Mouse (Mus musculus) C2C12 (cell line): ENCODE data around the gene Nav1. TPM values are rescaled to one million over a fixed set of nuclear protein-coding genes. Genes with fewer than 3 reads are reported as not detected.

Source experiments
- H3K27me3 ChIP-seq: one replicate; pipeline ENCODE4 v1.6.1; 2011; ENCODE audit not compliant: control insufficient read depth, insufficient read depth, insufficient read length
- H3K36me3 ChIP-seq: one replicate; pipeline ENCODE4 v1.6.1; 2011; ENCODE audit not compliant: control insufficient read depth, insufficient read depth
- H3K4me3 ChIP-seq: one replicate; pipeline ENCODE4 v1.5.1; 2011; ENCODE audit warnings: mild to moderate bottlenecking, control low read depth; ENCODE audit not compliant: poor library complexity, insufficient read depth, severe bottlenecking
- H3K79me2 ChIP-seq: one replicate; pipeline ENCODE4 v1.6.1; 2011; ENCODE audit not compliant: control insufficient read depth, insufficient read depth
- H3K79me3 ChIP-seq: one replicate; pipeline ENCODE4 v1.6.1; 2011; ENCODE audit warnings: low read depth, control low read depth
- H3ac ChIP-seq: one replicate; pipeline ENCODE3; 2011; ENCODE audit warnings: low read depth; ENCODE audit not compliant: control insufficient read depth, insufficient read length
- CEBPB ChIP-seq: IDR thresholded peaks from one replicate; pipeline ENCODE4 v1.6.1; 2011; ENCODE audit warnings: low read depth, mild to moderate bottlenecking, control low read depth, moderate library complexity
- FOSL1 ChIP-seq: IDR thresholded peaks from one replicate; pipeline ENCODE4 v1.8.0; 2011; ENCODE audit warnings: mild to moderate bottlenecking, low read length; ENCODE audit not compliant: poor library complexity, insufficient read depth, severe bottlenecking
- MAX ChIP-seq: IDR thresholded peaks from one replicate; pipeline ENCODE4 v1.6.1; 2011; ENCODE audit warnings: mild to moderate bottlenecking, control low read depth
- MYOD1 ChIP-seq: IDR thresholded peaks from one replicate; pipeline ENCODE4 v1.6.1; 2011; ENCODE audit warnings: low read depth; ENCODE audit not compliant: control insufficient read depth, insufficient read length
- MYOG ChIP-seq: IDR thresholded peaks from one replicate; pipeline ENCODE4 v1.6.1; 2011; ENCODE audit not compliant: control insufficient read depth, insufficient read length; ENCODE audit errors: extremely low read depth
- USF1 ChIP-seq: IDR thresholded peaks from one replicate; pipeline ENCODE4 v1.6.1; 2011; ENCODE audit warnings: low read depth, mild to moderate bottlenecking, control low read depth, moderate library complexity
- microRNA-seq: library from miRNA; unstranded; fragments of <30 nt; microRNA quantifications from one replicate; pipeline ENCODE4, GENCODE M21; 2019; ENCODE audit warnings: borderline microRNAs expressed
- polyA plus RNA-seq: library from polyadenylated mRNA; unstranded; fragments of >200 nt; fragmentation: generic; extraction: Trizol; gene quantifications from one replicate; pipeline ENCODE4 v1.2.1, GENCODE M21; 2012; ENCODE audit warnings: missing spikeins

Gene Nav1
- polyA plus RNA-seq, 1 experiment, result 22.2 TPM

DNA sequence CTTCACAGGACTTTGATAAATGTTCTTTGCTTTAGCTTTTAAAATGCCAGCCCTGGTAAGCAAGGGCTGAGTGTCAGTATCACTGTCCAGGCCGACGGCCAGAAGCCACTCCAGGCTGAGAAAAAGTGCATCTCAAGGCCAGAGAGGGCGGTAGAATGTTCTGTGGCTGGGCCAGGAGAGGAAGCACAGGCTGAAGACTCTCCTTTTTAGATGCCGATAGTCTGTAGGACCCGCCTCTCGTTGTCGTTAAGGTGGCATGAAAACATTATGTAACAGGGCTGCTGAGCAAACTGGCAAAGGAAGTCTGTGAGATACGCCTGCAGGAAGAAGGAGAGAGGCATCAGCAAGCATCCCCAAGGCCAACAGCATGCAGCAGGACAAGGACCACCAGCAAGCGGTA lies 221.9 kb downstream of the Nav1 start:
- Histone ChIP-seq H3K4me3 (no peak overlapping the region), H3K27me3 (no peaks in the 10 kb centered on the region), H3K79me2 (no peaks in the 10 kb centered on the region), H3ac (no peak overlapping the region), H3K36me3 (peaks cover 80% of the 10 kb centered on the region), H3K79me3 (no peaks in the 10 kb centered on the region)
- TF ChIP-seq USF1 (no peak), MYOG (no peak), CEBPB (no peak), MAX (no peak), FOSL1 (no peak), MYOD1 (no peak)

Small RNAs within 50 kb of the gene (microRNA-seq; reads per million reads assigned to microRNA genes)
- gene Mir1231, result 2.7 reads per million, percentile 43 among the genes with 10 or more reads in this experiment

Other genes with a start within 250 kb of the Nav1 start
- 33.2 TPM for gene Shisa4, start 232.1 kb downstream of the Nav1 start, polyA plus RNA-seq
- gene Ipo9, start 176.8 kb downstream of the Nav1 start, polyA plus RNA-seq, result 61.5 TPM
- 427 TPM for gene Csrp1, start 112.8 kb upstream of the Nav1 start, polyA plus RNA-seq
- 318 TPM for gene Phlda3, start 158.8 kb upstream of the Nav1 start, polyA plus RNA-seq
- 44.6 TPM for gene Tnni1, start 172.1 kb upstream of the Nav1 start, polyA plus RNA-seq
- 0.48 TPM for gene Lad1, start 211.3 kb upstream of the Nav1 start, polyA plus RNA-seq
- 167 TPM for gene Tnnt2, start 229.1 kb upstream of the Nav1 start, polyA plus RNA-seq